Mouse (Mus musculus) small intestine, adult 2 months (tissue): Measurements from ENCODE around the gene Kmt5a.

ENCODE experiments used
- CTCF ChIP-seq: fragments of 200-500 bp; IDR thresholded peaks from 2 replicates; pipeline ENCODE4 v1.5.1; 2012; ENCODE audit warnings: low read depth, mild to moderate bottlenecking, control low read depth, inconsistent platforms, low read length, moderate library complexity, mixed read lengths; ENCODE audit not compliant: insufficient replicate concordance, insufficient read length; ENCODE audit errors: extremely low read depth
- POLR2A ChIP-seq: fragments of 200-500 bp; IDR thresholded peaks from 2 replicates; pipeline ENCODE4 v1.6.1; 2012; ENCODE audit warnings: low read depth, mild to moderate bottlenecking, control low read depth, inconsistent platforms, low read length, moderate library complexity

- TF ChIP-seq CTCF (no peak), POLR2A (no peak)
These were observed 64.0 kb downstream of the Kmt5a start for GRCm38 (mm10) chr5:124503742-124504141.
